Mouse (Mus musculus) retina, postnatal 1 day (tissue): Measurements from ENCODE around the gene 1700102P08Rik.

ENCODE experiments used
- DNase-seq: peaks from one replicate; pipeline ENCODE4 v3.0.0-alpha.2; 2012

1700102P08Rik gene

GRCm38 (mm10) chr9:108412221-108412620 is 19.6 kb downstream of the 1700102P08Rik start:
- DNase-seq, result no peak

GRCm38 (mm10) chr9:108428384-108428783 is 35.8 kb downstream of the 1700102P08Rik start, which contains the start of gene Ccdc36:
Ccdc36 (minus strand) TSS chr9:108428484.
- no peak for DNase-seq

GRCm38 (mm10) chr9:108431431-108432067 is 38.9 kb downstream of the 1700102P08Rik start:
- peak; percentile 78 for DNase-seq

- DNase-seq, result peak; percentile 14
Observed at GRCm38 (mm10) chr9:108436182-108436581, 43.6 kb downstream of the 1700102P08Rik start, which contains the start of gene BC048562. BC048562 (plus strand) TSS chr9:108436482.

- no peak for DNase-seq
Observed at GRCm38 (mm10) chr9:108439176-108439575, 46.6 kb downstream of the 1700102P08Rik start.

- no peak for DNase-seq
Observed at GRCm38 (mm10) chr9:108440485-108440884, 47.9 kb downstream of the 1700102P08Rik start.

- no peak for DNase-seq
Observed at GRCm38 (mm10) chr9:108441236-108441919, 48.8 kb downstream of the 1700102P08Rik start.

- DNase-seq, result no peak
Observed at GRCm38 (mm10) chr9:108445125-108445524, 52.5 kb downstream of the 1700102P08Rik start.

- DNase-seq, result peak; percentile 95
Observed at GRCm38 (mm10) chr9:108449860-108450259, 57.3 kb downstream of the 1700102P08Rik start.

GRCm38 (mm10) chr9:108450292-108451169 is 57.9 kb downstream of the 1700102P08Rik start:
- DNase-seq, result peak; percentile 93

- DNase-seq, result no peak
Observed at GRCm38 (mm10) chr9:108451170-108451493, 58.5 kb downstream of the 1700102P08Rik start.

- peak; percentile 35 for DNase-seq
Observed at GRCm38 (mm10) chr9:108451519-108452160, 59.0 kb downstream of the 1700102P08Rik start.

- DNase-seq, result peak; percentile 92
Observed at GRCm38 (mm10) chr9:108452291-108452906, 59.8 kb downstream of the 1700102P08Rik start.

GRCm38 (mm10) chr9:108452911-108453310 is 60.3 kb downstream of the 1700102P08Rik start:
- no peak for DNase-seq

GRCm38 (mm10) chr9:108453458-108453857 is 60.9 kb downstream of the 1700102P08Rik start:
- no peak for DNase-seq

GRCm38 (mm10) chr9:108454429-108454828 is 61.8 kb downstream of the 1700102P08Rik start:
- DNase-seq, result no peak

GRCm38 (mm10) chr9:108455747-108456571 is 63.4 kb downstream of the 1700102P08Rik start:
- no peak for DNase-seq

GRCm38 (mm10) chr9:108456953-108457352 is 64.3 kb downstream of the 1700102P08Rik start:
- no peak for DNase-seq

GRCm38 (mm10) chr9:108459939-108460318 is 67.3 kb downstream of the 1700102P08Rik start:
- no peak for DNase-seq
